Mouse (Mus musculus) myocyte (in vitro differentiated cells): ENCODE measurements around the gene Rbfox1.

Source experiments
- E2F4 ChIP-seq: IDR thresholded peaks from one replicate; pipeline ENCODE4 v1.6.1; 2011; ENCODE audit warnings: mild to moderate bottlenecking, control low read depth, moderate library complexity; ENCODE audit not compliant: insufficient read depth
- MAX ChIP-seq: IDR thresholded peaks from one replicate; pipeline ENCODE4 v1.6.1; 2011; ENCODE audit warnings: low read depth, mild to moderate bottlenecking, control low read depth
- MYOD1 ChIP-seq, 3 experiments: IDR thresholded peaks; one replicate each; pipeline ENCODE4 v1.6.1; 2011; ENCODE audit warnings: control low read depth in 2 of 3, low read depth in 2 of 3, mild to moderate bottlenecking in 2 of 3, moderate library complexity in 1 of 3; ENCODE audit not compliant: insufficient read length in 2 of 3, control insufficient read depth in 1 of 3
- MYOG ChIP-seq, 3 experiments: IDR thresholded peaks; one replicate each; pipeline ENCODE4 v1.6.1; 2011; ENCODE audit warnings: control low read depth in 2 of 3, low read depth in 2 of 3, mild to moderate bottlenecking in 2 of 3; ENCODE audit not compliant: insufficient read length in 2 of 3, control insufficient read depth in 1 of 3, insufficient read depth in 1 of 3
- POLR2A ChIP-seq: IDR thresholded peaks from one replicate; pipeline ENCODE4 v1.6.1; 2011; ENCODE audit warnings: low read depth, mild to moderate bottlenecking, control low read depth, moderate library complexity; ENCODE audit not compliant: insufficient read length
- POLR2AphosphoS2 ChIP-seq: IDR thresholded peaks from one replicate; pipeline ENCODE4 v1.6.1; 2011; ENCODE audit warnings: low read depth, control low read depth; ENCODE audit not compliant: insufficient read length
- REST ChIP-seq: IDR thresholded peaks from one replicate; pipeline ENCODE4 v1.6.1; 2011; ENCODE audit warnings: mild to moderate bottlenecking, control low read depth, moderate library complexity; ENCODE audit not compliant: insufficient read depth, insufficient read length
- SRF ChIP-seq: IDR thresholded peaks from one replicate; pipeline ENCODE4 v1.6.1; 2011; ENCODE audit warnings: low read depth; ENCODE audit not compliant: control insufficient read depth, insufficient read length
- TCF12 ChIP-seq: IDR thresholded peaks from one replicate; pipeline ENCODE4 v1.6.1; 2011; ENCODE audit warnings: mild to moderate bottlenecking, control low read depth; ENCODE audit not compliant: poor library complexity, insufficient read depth, severe bottlenecking
- TCF3 ChIP-seq: IDR thresholded peaks from one replicate; pipeline ENCODE4 v1.6.1; 2011; ENCODE audit warnings: low read depth, control low read depth; ENCODE audit not compliant: insufficient read length
- USF1 ChIP-seq: IDR thresholded peaks from one replicate; pipeline ENCODE4 v1.6.1; 2011; ENCODE audit warnings: low read depth, mild to moderate bottlenecking, control low read depth, moderate library complexity

GRCm38 (mm10) chr16:7097951-7098710, 1213.0 kb downstream of the Rbfox1 start:
- TF ChIP-seq POLR2A (no peak), SRF (no peak), MYOD1 (IDR thresholded peaks at IDR 0.05; ENCODE audit: control insufficient read depth in 1 of 3, insufficient read length in 2 of 3, low read depth in 2 of 3) (no peak), USF1 (no peak), POLR2AphosphoS2 (no peak), TCF12 (no peak), MYOG (IDR thresholded peaks at IDR 0.05; ENCODE audit: control insufficient read depth in 1 of 3, insufficient read depth in 1 of 3, insufficient read length in 2 of 3, low read depth in 2 of 3) (no peak), MAX (no peak), E2F4 (no peak), TCF3 (no peak), REST (no peak)
